In the genomic region with DNA sequence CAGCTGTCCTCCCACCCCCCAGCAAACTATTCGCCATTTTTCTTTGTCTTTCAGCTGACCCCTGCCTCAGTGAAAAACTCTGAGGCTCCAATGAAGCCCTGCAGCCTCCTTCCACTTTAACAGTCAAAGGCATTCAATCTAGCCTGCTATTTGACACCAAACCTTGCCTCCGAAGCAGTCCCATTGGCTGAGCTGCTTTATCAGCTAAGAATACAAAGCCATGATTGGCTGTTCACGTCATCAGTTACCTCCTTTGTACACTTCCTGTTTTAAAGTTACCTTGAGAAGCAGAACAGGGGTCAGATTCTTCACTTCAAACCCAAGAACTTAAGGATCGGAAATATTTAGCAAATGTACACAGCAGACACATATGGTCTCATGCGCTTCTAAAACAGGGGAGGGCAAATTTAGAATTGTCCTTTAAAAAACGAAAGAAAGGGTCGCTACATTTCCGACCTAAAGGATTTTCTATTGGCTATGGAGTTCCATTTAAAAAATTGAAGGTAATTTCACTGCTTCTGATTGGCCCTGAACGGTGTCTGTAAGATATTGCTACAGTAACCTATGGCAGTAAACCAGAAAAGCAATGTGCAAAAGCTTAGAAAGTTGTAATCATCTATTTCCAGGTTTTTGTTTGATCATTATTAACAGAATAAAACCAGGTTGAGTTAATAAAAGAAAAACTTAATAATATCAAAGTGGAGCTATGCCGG, we compare ENCODE assay signal across 7 mouse cellular contexts. TPM values are rescaled to one million over a fixed set of nuclear protein-coding genes. Genes with fewer than 3 reads are reported as not detected.
DNase-seq lines count a peak whose midpoint lies in the region; ATAC-seq lines count a peak whose summit lies in the region.

No protein-coding gene starts in this region.

- H3K4me2 ChIP-seq in embryonic facial prominence, embryonic 12.5 days (replicated peaks) = peak overlapping the region; percentile 81
- H3K4me2 ChIP-seq in midbrain, embryonic 11.5 days = peak overlapping the region; percentile 60

- 7% methylated on average over 10 of the region's 10 CpGs for WGBS in embryonic facial prominence, embryonic 12.5 days
- WGBS in midbrain, embryonic 11.5 days = 10% methylated on average over 10 of the region's 10 CpGs

- H3K9me3 ChIP-seq in embryonic facial prominence, embryonic 12.5 days = no peaks in the 10 kb centered on the region
- H3K9me3 ChIP-seq in midbrain, embryonic 11.5 days (ENCODE audit: control insufficient read depth, low read length) = no peaks in the 10 kb centered on the region

- DNase-seq in adrenal gland, postnatal 14 days = peak; percentile 89
- DNase-seq in heart, adult 11 months = peak; percentile 99
- peak; percentile 94 for DNase-seq in kidney, adult 11 months
- DNase-seq in left cerebral cortex, postnatal 4 days = peak; percentile 71
- peak; percentile 95 for DNase-seq in midbrain, embryonic 11.5 days (ENCODE audit: low spot score, missing footprints)
- DNase-seq in right cerebral cortex, postnatal 4 days = peak; percentile 60

- H3K27me3 ChIP-seq in embryonic facial prominence, embryonic 12.5 days = no peaks in the 10 kb centered on the region
- H3K27me3 ChIP-seq in midbrain, embryonic 11.5 days (ENCODE audit: control insufficient read depth, insufficient read depth, low read length) = no peaks in the 10 kb centered on the region

- peak overlapping the region; percentile 47 for H3K4me3 ChIP-seq in embryonic facial prominence, embryonic 12.5 days
- H3K4me3 ChIP-seq in midbrain, embryonic 11.5 days (ENCODE audit: low read depth, low read length) = peak overlapping the region; percentile 46

- H3K9ac ChIP-seq in embryonic facial prominence, embryonic 12.5 days = peak overlapping the region; percentile 54
- peak overlapping the region; percentile 69 for H3K9ac ChIP-seq in midbrain, embryonic 11.5 days (ENCODE audit: low read length)

- intact Hi-C loops in left cerebral cortex, postnatal 4 days (cut with DNase I) = no loop called here

- ATAC-seq in embryonic facial prominence, embryonic 12.5 days (ENCODE audit: insufficient number of reproducible peaks, insufficient read depth, low FRiP score, low TSS enrichment) = peak; percentile 92
- ATAC-seq in midbrain, embryonic 11.5 days (ENCODE audit: low FRiP score) = peak; percentile 98

- no peaks in the 10 kb centered on the region for H3K36me3 ChIP-seq in embryonic facial prominence, embryonic 12.5 days
- H3K36me3 ChIP-seq in midbrain, embryonic 11.5 days (ENCODE audit: control insufficient read depth, insufficient read depth, low read length) = no peaks in the 10 kb centered on the region

- H3K4me1 ChIP-seq in embryonic facial prominence, embryonic 12.5 days = peaks cover 37% of the 10 kb centered on the region
- H3K4me1 ChIP-seq in midbrain, embryonic 11.5 days (ENCODE audit: control insufficient read depth, insufficient read depth, low read length) = peaks cover 15% of the 10 kb centered on the region

- H3K27ac ChIP-seq in embryonic facial prominence, embryonic 12.5 days = peak overlapping the region; percentile 69
- H3K27ac ChIP-seq in midbrain, embryonic 11.5 days (ENCODE audit: low read depth, low read length) = peak overlapping the region; percentile 48; the same call in 1 of the 2 replicates

RNA-seq across cellular contexts. Expression of a gene that starts 15.6 kb away (rescaled TPM):
- total RNA-seq in adrenal gland, postnatal 14 days (2021) = 58.8 and 74.3 TPM in 2 replicates
- 106 and 117 TPM in 2 replicates for polyA plus RNA-seq in embryonic facial prominence, embryonic 12.5 days (2016; fragmentation: Nextera tagmentation; extraction: Ambion mirVana)
- total RNA-seq in left cerebral cortex, postnatal 4 days (2021) = 10 to 100 TPM; 43.1 to 55.8 TPM
- polyA plus RNA-seq in midbrain, embryonic 11.5 days (2014; fragmentation: Nextera tagmentation; extraction: Ambion mirVana) = 117 and 118 TPM in 2 replicates

RNA-seq across cellular contexts. Expression of a gene that starts 38.8 kb away (rescaled TPM):
- total RNA-seq in adrenal gland, postnatal 14 days (2021) = 7.2 and 7.3 TPM in 2 replicates
- polyA plus RNA-seq in embryonic facial prominence, embryonic 12.5 days (2016; fragmentation: Nextera tagmentation; extraction: Ambion mirVana) = 3.8 and 4.2 TPM in 2 replicates
- total RNA-seq in left cerebral cortex, postnatal 4 days (2021) = 10 to 100 TPM; 74.4 to 75.8 TPM
- 3.4 and 3.5 TPM in 2 replicates for polyA plus RNA-seq in midbrain, embryonic 11.5 days (2014; fragmentation: Nextera tagmentation; extraction: Ambion mirVana)

Comparison
In these comparisons a context has a peak if more than half of its experiments do, and no peak if none do; other contexts are left out.
1. Peak in every context shown above with its lines: DNase-seq, ATAC-seq, H3K4me3 ChIP-seq and H3K27ac ChIP-seq.